ENCODE assay signal across 10 mouse cellular contexts in the genomic region with DNA sequence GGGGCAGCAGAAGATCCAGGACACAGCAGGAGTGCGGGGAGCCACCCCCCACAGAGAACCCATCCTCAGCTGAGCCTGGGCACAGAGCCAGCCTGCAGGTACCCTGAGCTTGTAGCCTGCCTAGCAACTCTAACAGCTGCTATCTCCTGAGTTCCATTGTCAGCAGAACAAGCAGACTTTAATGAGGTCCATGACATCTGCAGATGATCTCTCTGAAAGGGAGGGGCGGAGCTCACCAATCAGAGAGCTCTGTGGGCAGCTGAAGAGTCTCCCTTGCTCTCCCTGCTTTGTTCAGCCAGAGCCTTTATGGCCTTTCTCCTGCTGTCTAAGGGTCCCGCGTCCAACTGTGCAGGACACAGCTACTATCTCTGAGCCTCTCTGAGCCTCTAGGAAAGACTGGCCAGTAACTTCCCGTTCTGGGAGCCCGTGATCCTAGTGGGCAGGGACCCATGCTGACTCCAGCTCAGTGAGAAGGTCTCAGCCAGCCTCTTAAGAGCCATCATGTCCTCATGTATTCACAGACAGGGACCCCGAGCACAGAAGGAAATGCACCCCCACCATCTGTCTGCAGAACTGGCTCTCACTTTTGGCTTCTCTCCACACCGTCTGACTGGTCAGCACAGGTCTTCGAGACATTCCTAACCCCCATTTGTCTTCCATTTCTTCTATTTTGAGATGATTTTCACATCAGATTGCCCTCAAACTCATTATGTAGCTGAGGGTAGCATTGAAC. TPM values are rescaled to one million over a fixed set of nuclear protein-coding genes. Genes with fewer than 3 reads are reported as not detected.
A peak's percentile ranks its signal among the peaks of the same experiment; 100 is the strongest.
DNase-seq lines count a peak whose midpoint lies in the region; ATAC-seq lines count a peak whose summit lies in the region.
"Had no signal": no experiment of that assay in that cellular context is flagged by ENCODE, and none has a peak within 500 bp of the region (broad histone marks: within the 10 kb centered on the region; RNA-seq: fewer than 3 reads in every experiment).

No protein-coding gene starts in this region.

- 0 out of 2 replicates have a peak overlapping the region, but pooled peaks have one; percentile 3 for H3K27ac ChIP-seq in embryonic facial prominence, embryonic 15.5 days (replicated peaks)
- H3K27ac ChIP-seq in kidney, embryonic 15.5 days, result no peak overlapping the region

- peaks cover 18% of the 10 kb centered on the region for H3K4me1 ChIP-seq in embryonic facial prominence, embryonic 15.5 days
- H3K4me1 ChIP-seq in kidney, embryonic 15.5 days, result peaks cover 25% of the 10 kb centered on the region

- 59% methylated on average over 9 of the region's 9 CpGs for WGBS in embryonic facial prominence, embryonic 15.5 days
- WGBS in kidney, embryonic 15.5 days, result 40% methylated on average over 9 of the region's 9 CpGs

- DNase-seq in cerebellum, adult 8-10 months, result peak; percentile 20
- peak; percentile 32 for DNase-seq in right cerebral cortex, postnatal 4 days
- no peak for DNase-seq in ovary, adult 18-20 months (ENCODE audit: low spot score)
- no peak for DNase-seq in ovary, postnatal 14 days (ENCODE audit: low spot score)
- no peak for DNase-seq in lung, postnatal 36 days

- no peak overlapping the region for H3K4me2 ChIP-seq in embryonic facial prominence, embryonic 15.5 days (replicated peaks)
- no peak overlapping the region for H3K4me2 ChIP-seq in kidney, embryonic 15.5 days

- no peak overlapping the region for H3K9ac ChIP-seq in embryonic facial prominence, embryonic 15.5 days
- no peak overlapping the region for H3K9ac ChIP-seq in kidney, embryonic 15.5 days

- no peaks in the 10 kb centered on the region for H3K27me3 ChIP-seq in embryonic facial prominence, embryonic 15.5 days
- H3K27me3 ChIP-seq in kidney, embryonic 15.5 days, result no peaks in the 10 kb centered on the region

- H3K9me3 ChIP-seq in embryonic facial prominence, embryonic 15.5 days (replicated peaks), result no peaks in the 10 kb centered on the region
- H3K9me3 ChIP-seq in kidney, embryonic 15.5 days (replicated peaks), result no peaks in the 10 kb centered on the region

- H3K4me3 ChIP-seq in embryonic facial prominence, embryonic 15.5 days (replicated peaks), result no peak overlapping the region
- no peak overlapping the region for H3K4me3 ChIP-seq in kidney, embryonic 15.5 days (replicated peaks)

- 0 out of 2 replicates have a peak, but pooled peaks have one; percentile 35 for ATAC-seq in embryonic facial prominence, embryonic 15.5 days (ENCODE audit: insufficient number of reproducible peaks, low FRiP score, low TSS enrichment, low read depth)
- ATAC-seq in kidney, embryonic 15.5 days (replicated peaks; ENCODE audit: low FRiP score), result peak; percentile 68
- ATAC-seq in megakaryocyte, adult 5-6 weeks (ENCODE audit: poor library complexity, severe bottlenecking), result peak; percentile 53; the same call in 1 of the 2 replicates

- no peaks in the 10 kb centered on the region for H3K36me3 ChIP-seq in embryonic facial prominence, embryonic 15.5 days
- peaks cover 12% of the 10 kb centered on the region; the same call in 1 of the 2 replicates for H3K36me3 ChIP-seq in kidney, embryonic 15.5 days

RNA-seq across cellular contexts. Expression of a gene that starts 24.6 kb away (rescaled TPM):
- 9.0 and 9.2 TPM in 2 replicates for polyA plus RNA-seq in embryonic facial prominence, embryonic 15.5 days (2015; fragmentation: Nextera tagmentation; extraction: Ambion mirVana)
- polyA plus RNA-seq in kidney, embryonic 15.5 days (2015; fragmentation: Nextera tagmentation; extraction: Ambion mirVana), result 19.8 and 19.9 TPM in 2 replicates
- total RNA-seq in megakaryocyte, adult 5-6 weeks (2015), result 9.6 and 10.3 TPM in 2 replicates
- total RNA-seq in megakaryocyte, adult 5-6 weeks (2017), result 14.0 and 19.0 TPM in 2 replicates

RNA-seq across cellular contexts. Expression of a gene that starts 41.0 kb away (rescaled TPM):
- not detected in 2 replicates for polyA plus RNA-seq in embryonic facial prominence, embryonic 15.5 days (2015; fragmentation: Nextera tagmentation; extraction: Ambion mirVana)
- polyA plus RNA-seq in kidney, embryonic 15.5 days (2015; fragmentation: Nextera tagmentation; extraction: Ambion mirVana), result not detected in 2 replicates
- not detected in 2 replicates for total RNA-seq in megakaryocyte, adult 5-6 weeks (2015)
- total RNA-seq in megakaryocyte, adult 5-6 weeks (2017), result 1.2 TPM in 1 of 2 replicates, not detected in the other
- polyA plus RNA-seq: frontal cortex, adult 2 months; lung, embryonic 16.5 days had no signal

Comparison
In these comparisons a context has a peak if more than half of its experiments do, and no peak if none do; other contexts are left out.
1. DNase-seq: peak in cerebellum, adult 8-10 months (single experiment) and right cerebral cortex, postnatal 4 days (single experiment); none in ovary, adult 18-20 months (single experiment), ovary, postnatal 14 days (single experiment) and lung, postnatal 36 days (single experiment).
2. Peak in every context shown above with its lines, with median percentiles within 50 percentile points of each other: ATAC-seq.